Mouse (Mus musculus): ENCODE measurements at regions not wholly inside any gene's neighbourhood (a gene's known extent, or its start where the extent isn't known, plus 50 kb on each side); places are given as distances from the start of the nearest gene placed in this dataset.
"Not testable (repeated sequence)": the region's sequence is repeated elsewhere in the genome, so short reads cannot be mapped to it uniquely, and the experiment has no call there.

DNA sequence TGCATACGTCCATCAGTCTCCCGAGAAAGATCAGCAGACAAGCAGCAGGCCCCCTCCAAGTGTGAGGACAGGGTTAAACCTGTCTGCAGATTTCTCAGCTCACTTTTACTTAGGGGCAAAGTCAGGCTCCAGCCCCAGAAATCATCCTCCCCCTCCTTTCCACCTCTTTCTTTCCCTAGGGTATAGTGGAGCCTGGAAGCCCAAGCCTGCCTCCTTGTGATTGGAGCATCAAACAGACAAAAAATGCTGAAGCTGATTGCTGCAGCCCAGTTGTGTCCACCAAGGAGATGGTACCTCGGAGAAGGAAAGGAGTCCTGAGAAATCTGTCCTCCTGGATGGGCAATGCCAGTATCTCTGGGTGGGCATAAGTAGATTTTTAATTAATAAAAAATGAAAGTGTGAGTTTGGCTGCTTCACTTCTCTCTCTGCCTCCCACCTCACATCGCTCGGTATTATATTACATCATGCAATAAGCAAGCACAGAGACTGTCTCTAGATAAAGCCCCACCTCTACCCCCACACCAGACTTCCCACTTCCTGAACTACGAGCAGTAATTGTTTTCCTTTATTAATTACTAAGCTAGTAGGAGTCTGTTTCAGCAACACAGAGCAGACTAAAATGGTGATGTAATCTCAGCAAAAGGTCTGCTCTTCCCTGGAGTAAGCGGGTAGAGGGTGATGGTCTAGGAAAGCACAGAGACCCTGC, 105.2 kb upstream of the Fhl2 start:
- no peak for TF ChIP-seq MYOD1 (IDR thresholded peaks at IDR 0.05; ENCODE audit: control insufficient read depth in 1 of 3, insufficient read length in 2 of 3, low read depth in 2 of 3)
- TF ChIP-seq TCF3 (IDR thresholded peaks at IDR 0.05; ENCODE audit: insufficient read length, low read depth) = no peak
- no peak for TF ChIP-seq USF1 (IDR thresholded peaks at IDR 0.05; ENCODE audit: low read depth)
- no peak for TF ChIP-seq POLR2A (IDR thresholded peaks at IDR 0.05; ENCODE audit: insufficient read length, low read depth)

DNA sequence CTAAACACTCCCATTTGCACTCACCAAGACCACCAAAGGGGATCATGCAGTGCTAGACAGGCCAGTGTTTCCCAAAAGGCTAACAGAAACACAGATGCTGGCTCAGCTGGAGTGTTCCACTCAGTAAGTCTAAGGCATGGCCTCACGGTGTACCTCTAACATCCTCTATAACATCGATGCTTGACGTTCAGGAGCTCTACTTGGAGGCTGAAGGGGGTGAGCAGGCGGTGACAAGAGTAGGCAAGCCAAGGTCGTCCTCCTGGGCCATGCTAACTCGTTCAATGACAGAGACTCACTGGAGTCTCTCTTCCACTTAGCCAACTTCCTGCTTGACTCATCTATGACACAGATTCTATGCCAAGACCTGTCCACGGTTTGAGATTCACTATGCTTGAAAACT, 105.9 kb upstream of the Fhl2 start:
- Histone ChIP-seq H3K27me3 (ENCODE audit: control insufficient read depth, insufficient read depth, insufficient read length) (no peaks in the 10 kb centered on the region), H3K79me2 (ENCODE audit: control insufficient read depth, insufficient read depth) (no peaks in the 10 kb centered on the region), H3K36me3 (ENCODE audit: control insufficient read depth, insufficient read depth) (no peaks in the 10 kb centered on the region), H3ac (ENCODE audit: control insufficient read depth, insufficient read length) (no peak overlapping the region), H3K4me3 (no peak overlapping the region), H3K4me2 (ENCODE audit: low read depth) (peak overlapping the region; percentile 32)
- TF ChIP-seq MYOD1 (IDR thresholded peaks at IDR 0.05; ENCODE audit: control insufficient read depth in 1 of 3, insufficient read length in 2 of 3, low read depth in 2 of 3) = no peak
- no peak for TF ChIP-seq MYOG (IDR thresholded peaks at IDR 0.05; ENCODE audit: control insufficient read depth in 1 of 3, insufficient read depth in 1 of 3, insufficient read length in 2 of 3, low read depth in 2 of 3)

More for the DNA sequence above, 105.2 kb upstream of the Fhl2 start:
- no peaks in the 10 kb centered on the region for H3K79me2 ChIP-seq (ENCODE audit: control insufficient read depth, insufficient read depth)
- H3K27me3 ChIP-seq (ENCODE audit: control insufficient read depth, insufficient read depth, insufficient read length) = no peaks in the 10 kb centered on the region
- H3K4me3 ChIP-seq = no peak overlapping the region
- H3ac ChIP-seq (ENCODE audit: control insufficient read depth, insufficient read length) = no peak overlapping the region
- H3K36me3 ChIP-seq (ENCODE audit: control insufficient read depth, insufficient read depth) = no peaks in the 10 kb centered on the region
- H3K4me2 ChIP-seq (ENCODE audit: low read depth) = peak overlapping the region; percentile 32

DNA sequence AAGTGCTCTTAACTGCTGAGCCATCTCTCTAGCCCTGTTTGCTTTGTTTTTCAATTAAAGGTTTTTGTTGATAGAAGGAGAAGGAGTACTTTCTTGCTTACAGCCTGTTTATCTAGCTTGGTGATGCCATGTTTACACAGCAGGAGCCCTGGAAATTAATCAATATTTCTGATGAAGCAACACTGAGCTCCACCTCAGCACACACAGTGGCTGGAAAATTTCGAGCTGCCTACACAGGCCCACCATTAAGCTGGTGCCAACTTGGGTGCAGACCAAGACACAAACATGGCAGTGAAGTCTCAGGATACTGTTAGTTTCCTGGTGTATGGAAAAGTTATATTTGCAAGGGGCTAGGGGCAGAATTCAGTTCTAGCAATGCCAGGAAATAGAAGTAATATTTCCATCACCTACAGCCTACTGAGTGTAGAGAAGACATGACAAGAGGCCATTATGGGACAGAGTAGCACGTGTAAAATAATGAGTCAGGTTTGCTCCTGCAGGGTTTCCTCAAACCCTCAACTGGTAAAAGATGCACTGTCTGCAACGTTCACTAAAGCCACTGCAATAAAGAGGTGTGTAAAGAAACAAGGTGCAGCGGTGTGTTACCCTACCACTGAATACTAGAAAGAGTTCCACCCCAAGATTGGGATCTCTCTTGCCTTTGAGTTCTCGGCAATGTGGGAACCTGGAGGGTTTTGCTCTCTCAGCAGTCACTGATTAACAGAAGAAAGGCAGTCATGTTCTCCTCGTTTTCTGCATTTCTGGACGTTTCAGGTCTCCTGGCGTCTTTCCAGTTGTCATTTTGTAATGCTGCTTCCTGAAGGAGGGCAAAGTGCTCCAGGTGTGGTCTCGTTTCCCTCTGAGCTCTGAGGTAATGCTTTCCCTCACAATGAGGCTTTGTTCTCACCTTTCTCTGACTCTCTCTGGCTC, 108.8 kb upstream of the Fhl2 start:
- Histone ChIP-seq H3ac (ENCODE audit: control insufficient read depth, insufficient read length) (no peak overlapping the region), H3K4me3 (no peak overlapping the region), H3K4me2 (ENCODE audit: low read depth) (no peak overlapping the region), H3K36me3 (ENCODE audit: control insufficient read depth, insufficient read depth) (no peaks in the 10 kb centered on the region), H3K27me3 (ENCODE audit: control insufficient read depth, insufficient read depth, insufficient read length) (no peaks in the 10 kb centered on the region), H3K79me2 (ENCODE audit: control insufficient read depth, insufficient read depth) (no peaks in the 10 kb centered on the region)
- TF ChIP-seq SRF (IDR thresholded peaks at IDR 0.05; ENCODE audit: control insufficient read depth, insufficient read length, low read depth) = no peak
- TF ChIP-seq CEBPB (IDR thresholded peaks at IDR 0.05; ENCODE audit: insufficient read depth, poor library complexity, severe bottlenecking) = no peak
- no peak for TF ChIP-seq MYOD1 (IDR thresholded peaks at IDR 0.05; ENCODE audit: control insufficient read depth in 1 of 3, insufficient read length in 2 of 3, low read depth in 2 of 3)
- no peak for TF ChIP-seq TCF12 (IDR thresholded peaks at IDR 0.05; ENCODE audit: insufficient read depth, poor library complexity, severe bottlenecking)
- no peak for TF ChIP-seq POLR2A (IDR thresholded peaks at IDR 0.05; ENCODE audit: insufficient read length, low read depth)
- no peak for TF ChIP-seq POLR2AphosphoS2 (IDR thresholded peaks at IDR 0.05; ENCODE audit: insufficient read length, low read depth)
- no peak for TF ChIP-seq MAX (IDR thresholded peaks at IDR 0.05; ENCODE audit: low read depth)
- TF ChIP-seq REST (IDR thresholded peaks at IDR 0.05; ENCODE audit: insufficient read depth, insufficient read length) = no peak
- no peak for TF ChIP-seq USF1 (IDR thresholded peaks at IDR 0.05; ENCODE audit: low read depth)
- no peak for TF ChIP-seq TCF3 (IDR thresholded peaks at IDR 0.05; ENCODE audit: insufficient read length, low read depth)
- TF ChIP-seq E2F4 (IDR thresholded peaks at IDR 0.05; ENCODE audit: insufficient read depth) = no peak

DNA sequence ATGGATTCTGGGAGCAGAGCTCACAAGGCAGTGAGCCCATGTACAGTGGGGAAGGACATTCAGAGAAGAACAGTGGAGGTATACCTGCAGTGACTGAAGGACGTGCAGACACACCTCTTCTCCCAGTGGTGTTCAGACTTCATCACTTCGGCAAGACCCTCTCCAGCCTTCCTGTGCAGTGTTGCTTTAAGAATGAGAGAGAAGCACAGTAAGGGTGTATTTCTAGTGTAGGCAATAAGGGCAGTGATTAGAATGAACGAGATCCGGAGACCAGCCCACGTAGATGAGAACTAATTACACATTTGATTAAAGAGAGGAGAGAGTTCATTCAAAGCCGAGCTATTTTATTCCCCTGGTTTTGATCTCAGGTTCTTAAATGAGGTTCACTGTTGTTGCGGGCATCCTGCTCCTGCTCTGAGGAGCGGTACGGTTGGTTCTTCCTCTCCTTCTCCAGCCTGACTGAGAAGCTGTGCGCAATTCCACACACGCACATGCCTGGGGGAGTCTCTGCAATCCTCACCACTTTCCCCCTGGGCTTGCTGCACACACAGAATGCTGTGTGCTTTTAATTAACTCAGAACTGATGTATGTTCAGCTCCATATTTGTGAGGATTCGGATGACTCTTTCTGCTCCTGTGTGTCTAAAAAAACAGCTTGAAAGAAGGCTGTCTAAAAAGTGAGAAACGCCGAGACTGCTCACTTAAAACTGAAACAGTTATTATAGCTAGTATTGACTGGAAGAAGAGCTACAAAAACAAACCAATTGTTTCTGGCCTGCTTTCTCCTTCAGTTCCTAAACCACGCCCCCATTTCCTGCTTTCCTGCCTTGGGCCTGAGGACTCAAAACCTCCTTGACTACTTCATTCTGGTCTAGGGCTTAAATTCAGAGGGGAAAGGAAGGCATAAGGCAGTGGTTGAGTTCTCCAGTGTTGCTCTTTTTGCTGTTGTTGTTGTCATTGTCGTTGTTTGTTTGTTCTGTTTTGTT, 114.2 kb upstream of the Fhl2 start:
- no peaks in the 10 kb centered on the region for H3K27me3 ChIP-seq (ENCODE audit: control insufficient read depth, insufficient read depth, insufficient read length)
- no peaks in the 10 kb centered on the region for H3K36me3 ChIP-seq (ENCODE audit: control insufficient read depth, insufficient read depth)
- TF ChIP-seq POLR2A (IDR thresholded peaks at IDR 0.05; ENCODE audit: insufficient read length, low read depth) = no peak
- no peak for TF ChIP-seq POLR2AphosphoS2 (IDR thresholded peaks at IDR 0.05; ENCODE audit: insufficient read length, low read depth)
- no peak for TF ChIP-seq TCF12 (IDR thresholded peaks at IDR 0.05; ENCODE audit: insufficient read depth, poor library complexity, severe bottlenecking)
- TF ChIP-seq REST (IDR thresholded peaks at IDR 0.05; ENCODE audit: insufficient read depth, insufficient read length) = no peak
- no peak for TF ChIP-seq MAX (IDR thresholded peaks at IDR 0.05; ENCODE audit: low read depth)
- no peak for TF ChIP-seq SRF (IDR thresholded peaks at IDR 0.05; ENCODE audit: control insufficient read depth, insufficient read length, low read depth)
- no peak for TF ChIP-seq TCF3 (IDR thresholded peaks at IDR 0.05; ENCODE audit: insufficient read length, low read depth)
- TF ChIP-seq MYOD1 (IDR thresholded peaks at IDR 0.05; ENCODE audit: control insufficient read depth in 1 of 3, insufficient read length in 2 of 3, low read depth in 2 of 3) = no peak
- no peak for TF ChIP-seq E2F4 (IDR thresholded peaks at IDR 0.05; ENCODE audit: insufficient read depth)
- no peak for TF ChIP-seq USF1 (IDR thresholded peaks at IDR 0.05; ENCODE audit: low read depth)
- TF ChIP-seq MYOG (IDR thresholded peaks at IDR 0.05; ENCODE audit: control insufficient read depth in 1 of 3, insufficient read depth in 1 of 3, insufficient read length in 2 of 3, low read depth in 2 of 3) = no peak
- no peak for TF ChIP-seq CEBPB (IDR thresholded peaks at IDR 0.05; ENCODE audit: insufficient read depth, poor library complexity, severe bottlenecking)
- H3ac ChIP-seq (ENCODE audit: control insufficient read depth, insufficient read length) = no peak overlapping the region
- H3K4me3 ChIP-seq = no peak overlapping the region
- H3K79me2 ChIP-seq (ENCODE audit: control insufficient read depth, insufficient read depth) = no peaks in the 10 kb centered on the region
- no peak overlapping the region for H3K4me2 ChIP-seq (ENCODE audit: low read depth)

DNA sequence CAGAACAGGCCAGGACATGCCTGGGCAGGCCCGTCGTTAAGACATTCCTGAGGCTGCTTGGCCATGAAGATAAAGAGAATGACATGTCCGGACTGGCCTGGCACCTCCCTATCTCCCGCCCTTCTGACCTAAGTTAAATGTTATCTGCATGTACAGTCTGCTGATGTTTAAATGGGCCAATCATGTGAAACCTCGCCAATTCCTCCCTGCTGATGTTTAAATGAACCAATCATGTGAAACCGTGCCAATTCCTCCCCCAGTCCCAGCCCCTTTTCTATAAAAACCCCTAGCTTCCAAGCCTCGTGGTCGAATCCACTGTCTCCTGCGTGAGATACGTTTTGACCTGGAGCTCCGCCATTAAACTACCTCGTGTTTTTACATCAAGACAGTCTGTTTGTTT, 119.5 kb upstream of the Fhl2 start:
- not testable (repeated sequence) for H3ac ChIP-seq (ENCODE audit: control insufficient read depth, insufficient read length); H3K4me2 ChIP-seq (ENCODE audit: low read depth); H3K4me3 ChIP-seq; H3K36me3 ChIP-seq (ENCODE audit: control insufficient read depth, insufficient read depth); H3K79me2 ChIP-seq (ENCODE audit: control insufficient read depth, insufficient read depth); H3K27me3 ChIP-seq (ENCODE audit: control insufficient read depth, insufficient read depth, insufficient read length)

All from myocyte (in vitro differentiated cells).